Comparison of ENCODE assay signal across 8 mouse cellular contexts in genomic region chr4:131977201-131977600, GRCm38 (mm10). TPM values are rescaled to one million over a fixed set of nuclear protein-coding genes. Genes with fewer than 3 reads are reported as not detected.
DNase-seq lines count a peak whose midpoint lies in the region; ATAC-seq lines count a peak whose summit lies in the region.

No protein-coding gene starts in this region.

- H3K9ac ChIP-seq in forebrain, embryonic 12.5 days, result no peak overlapping the region
- no peak overlapping the region for H3K9ac ChIP-seq in embryonic facial prominence, embryonic 13.5 days

- H3K36me3 ChIP-seq in forebrain, embryonic 10.5 days (replicated peaks), result peaks cover 96% of the 10 kb centered on the region
- peaks cover 68% of the 10 kb centered on the region for H3K36me3 ChIP-seq in forebrain, embryonic 12.5 days (replicated peaks)
- peaks cover 68% of the 10 kb centered on the region for H3K36me3 ChIP-seq in embryonic facial prominence, embryonic 13.5 days

- intact Hi-C loops in heart, postnatal 14 days (cut with DNase I), result loop anchor here (1.0 to 5.0 kb wide), 4 partner anchors 60 to 200 kb away; no protein-coding TSS in a partner anchor

- H3K9me3 ChIP-seq in forebrain, embryonic 10.5 days, result no peaks in the 10 kb centered on the region
- no peaks in the 10 kb centered on the region for H3K9me3 ChIP-seq in forebrain, embryonic 12.5 days
- H3K9me3 ChIP-seq in embryonic facial prominence, embryonic 13.5 days, result no peaks in the 10 kb centered on the region

- peak; percentile 71 for DNase-seq in forebrain, embryonic 10.5 days (ENCODE audit: extremely low spot score, low spot score)
- peak; percentile 46 to 59 for DNase-seq in adrenal gland, postnatal 4 days (ENCODE audit: low spot score in 2 of 2)
- DNase-seq in heart, postnatal 14 days, result peak; percentile 81 to 87
- DNase-seq in layer of hippocampus, postnatal 36 days, result peak; percentile 71 to 81
- DNase-seq in spleen, postnatal 10 days (ENCODE audit: low spot score in 2 of 2), result peak; percentile 73 to 86

- H3K4me1 ChIP-seq in forebrain, embryonic 10.5 days, result peaks cover 3% of the 10 kb centered on the region; the same call in 1 of the 2 replicates
- H3K4me1 ChIP-seq in forebrain, embryonic 12.5 days, result peaks cover 4% of the 10 kb centered on the region
- H3K4me1 ChIP-seq in embryonic facial prominence, embryonic 13.5 days, result no peaks in the 10 kb centered on the region

- H3K4me3 ChIP-seq in forebrain, embryonic 10.5 days, result no peak overlapping the region
- no peak overlapping the region for H3K4me3 ChIP-seq in forebrain, embryonic 12.5 days (replicated peaks)
- no peak overlapping the region for H3K4me3 ChIP-seq in embryonic facial prominence, embryonic 13.5 days

- H3K27ac ChIP-seq in forebrain, embryonic 10.5 days, result no peak overlapping the region
- H3K27ac ChIP-seq in forebrain, embryonic 12.5 days, result no peak overlapping the region
- no peak overlapping the region for H3K27ac ChIP-seq in embryonic facial prominence, embryonic 13.5 days

- no peak for ATAC-seq in forebrain, embryonic 12.5 days (ENCODE audit: low FRiP score)
- 0 out of 2 replicates have a peak, but pooled peaks have one; percentile 48 for ATAC-seq in embryonic facial prominence, embryonic 13.5 days (ENCODE audit: insufficient number of reproducible peaks, insufficient read depth, low FRiP score, low TSS enrichment, low read depth)
- ATAC-seq in megakaryocyte, adult 5-6 weeks (ENCODE audit: poor library complexity, severe bottlenecking), result peak; percentile 91

- no peak overlapping the region for H3K4me2 ChIP-seq in forebrain, embryonic 12.5 days
- H3K4me2 ChIP-seq in embryonic facial prominence, embryonic 13.5 days, result no peak overlapping the region

- WGBS in forebrain, embryonic 10.5 days, result 37% methylated on average over 4 of the region's 4 CpGs
- 21% methylated on average over 4 of the region's 4 CpGs for WGBS in forebrain, embryonic 12.5 days
- 26% methylated on average over 4 of the region's 4 CpGs for WGBS in embryonic facial prominence, embryonic 13.5 days

- H3K27me3 ChIP-seq in forebrain, embryonic 10.5 days (ENCODE audit: poor library complexity, severe bottlenecking), result peaks cover 7% of the 10 kb centered on the region; the same call in 1 of the 2 replicates
- peaks cover 11% of the 10 kb centered on the region for H3K27me3 ChIP-seq in forebrain, embryonic 12.5 days
- no peaks in the 10 kb centered on the region for H3K27me3 ChIP-seq in embryonic facial prominence, embryonic 13.5 days

RNA-seq across cellular contexts. Expression of gene Tmem200b, which starts 55.6 kb away (rescaled TPM):
- polyA plus RNA-seq in forebrain, embryonic 10.5 days (2016; fragmentation: Nextera tagmentation; extraction: Ambion mirVana), result 0.84 and 1.7 TPM in 2 replicates
- polyA plus RNA-seq in forebrain, embryonic 12.5 days (2016; fragmentation: Nextera tagmentation; extraction: Ambion mirVana), result 0.24 and 0.50 TPM in 2 replicates
- 10 to 100 TPM; 12.9 to 14.4 TPM for total RNA-seq in adrenal gland, postnatal 4 days (2021)
- polyA plus RNA-seq in embryonic facial prominence, embryonic 13.5 days (2015; fragmentation: Nextera tagmentation; extraction: Ambion mirVana), result 3.0 and 4.3 TPM in 2 replicates
- total RNA-seq in heart, postnatal 14 days (2021), result 10 to 100 TPM in 1 of 2 experiments, 1 to 10 TPM in 1; 9.5 to 12.8 TPM
- 1 to 10 TPM; 1.1 to 2.6 TPM for total RNA-seq in layer of hippocampus, postnatal 36 days (2021)
- total RNA-seq in megakaryocyte, adult 5-6 weeks (2015), result not detected in 2 replicates
- not detected in 2 replicates for total RNA-seq in megakaryocyte, adult 5-6 weeks (2017)
